Mouse (Mus musculus) cerebellum, adult 18-20 months (tissue): ENCODE measurements at regions not wholly inside any gene's neighbourhood (a gene's known extent, or its start where the extent isn't known, plus 50 kb on each side); places are given as distances from the start of the nearest gene placed in this dataset.
"Not testable (repeated sequence)": the region's sequence is repeated elsewhere in the genome, so short reads cannot be mapped to it uniquely, and the experiment has no call there.

ENCODE experiments used
- DNase-seq, 2 experiments: peaks; one replicate each; pipeline ENCODE4 v3.0.0; 2021

DNA sequence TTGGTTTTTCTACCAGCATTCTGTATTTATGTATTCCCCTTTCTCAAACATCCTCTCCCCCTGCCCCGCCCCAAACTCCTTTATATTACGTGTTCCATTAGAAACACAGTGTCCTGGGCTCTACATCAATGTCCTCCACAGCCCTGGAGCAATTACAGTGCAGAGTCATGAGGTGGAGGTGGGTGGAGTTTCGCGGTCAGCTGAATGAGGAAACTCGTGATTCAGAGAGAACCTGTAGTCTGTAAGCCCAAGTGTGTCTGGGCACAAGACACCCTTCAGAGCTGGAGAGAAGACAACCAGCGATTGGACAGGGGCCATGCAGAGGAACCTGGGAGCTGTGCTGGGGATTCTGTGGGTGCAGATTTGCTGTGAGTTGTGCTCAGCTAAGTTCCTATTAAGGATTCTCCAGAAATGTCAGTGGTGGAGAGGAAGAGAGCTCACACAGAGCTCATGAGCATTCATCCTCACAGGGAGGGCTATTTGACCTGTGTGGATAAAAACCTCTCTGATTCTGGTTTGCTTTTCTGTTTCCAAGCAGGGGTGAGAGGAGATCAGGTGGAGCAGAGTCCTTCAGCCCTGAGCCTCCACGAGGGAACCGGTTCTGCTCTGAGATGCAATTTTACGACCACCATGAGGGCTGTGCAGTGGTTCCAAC is 570.4 kb downstream of the Dad1 start:
- not testable (repeated sequence) for DNase-seq

DNA sequence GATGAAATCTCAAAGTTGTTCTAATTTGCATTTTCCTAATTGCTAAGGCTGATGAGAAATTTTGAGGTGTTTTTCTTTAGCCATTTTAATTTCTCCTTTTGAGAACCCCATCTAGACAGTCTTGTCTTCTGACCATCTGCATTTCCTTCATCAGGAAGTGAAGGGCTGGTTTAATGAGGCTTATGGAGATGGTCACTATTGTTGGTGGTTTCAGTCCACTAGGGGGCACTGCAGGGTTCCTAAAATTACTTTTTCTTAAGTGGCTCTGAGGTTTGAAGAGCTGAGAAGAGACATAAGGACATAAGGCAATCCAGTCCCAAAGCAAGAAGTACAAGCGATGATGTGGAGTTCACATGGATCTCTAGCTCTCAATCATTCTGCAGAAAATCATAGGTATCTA is 571.2 kb downstream of the Dad1 start:
- not testable (repeated sequence) for DNase-seq

DNA sequence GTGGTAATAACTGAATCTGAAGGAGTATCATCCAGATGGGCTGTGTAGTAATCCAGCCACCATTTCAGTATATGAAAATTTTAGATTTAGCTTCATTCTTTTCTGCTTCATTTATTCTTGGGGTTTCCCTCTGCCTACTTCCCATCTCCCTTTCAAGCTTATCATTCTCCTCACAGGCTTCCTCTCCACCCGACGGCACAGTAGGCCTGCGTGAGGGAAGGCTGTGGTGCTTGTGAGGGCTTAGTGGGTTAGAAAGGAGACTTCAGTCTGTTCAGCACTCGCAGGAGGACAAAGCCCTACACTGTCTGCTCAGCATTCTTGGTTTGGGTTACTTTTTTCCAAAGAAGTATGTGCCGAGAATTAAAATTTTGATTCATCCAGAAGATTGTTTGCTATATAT is 572.6 kb downstream of the Dad1 start:
- not testable (repeated sequence) for DNase-seq

- DNase-seq: peak; percentile 3 to 8
Measured at GRCm38 (mm10) chr14:53665681-53666080, 588.2 kb downstream of the Dad1 start.

DNA sequence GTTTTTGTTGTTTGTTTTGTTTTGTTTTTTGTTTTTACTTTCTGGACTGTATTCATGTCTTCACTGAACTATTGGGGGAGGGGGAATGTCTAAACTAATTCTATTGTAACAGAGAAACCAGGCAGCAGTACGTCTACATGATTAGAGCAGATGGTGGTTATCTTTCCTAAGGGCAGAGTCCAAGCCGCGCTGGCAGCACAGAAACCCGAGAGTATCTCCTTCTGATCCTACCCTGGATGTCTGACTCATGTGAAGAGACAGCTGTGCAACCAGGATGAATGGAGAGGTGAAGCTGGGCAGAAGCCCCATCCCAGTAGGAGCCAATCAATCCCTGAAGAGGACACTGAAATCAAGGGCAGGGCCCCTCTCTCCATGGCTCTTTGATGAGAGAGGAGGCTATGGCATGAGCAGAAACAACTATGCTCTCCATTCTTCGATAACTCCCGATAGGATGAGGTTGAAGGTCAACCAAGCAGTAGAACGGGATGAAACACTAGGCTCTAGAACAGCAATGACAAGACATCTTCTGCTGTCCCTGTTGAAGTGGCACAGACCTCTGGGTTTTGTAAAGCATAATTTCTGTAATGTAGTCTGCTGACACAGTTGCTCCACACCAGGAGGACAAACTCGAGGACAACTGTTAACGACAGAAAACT is 591.1 kb downstream of the Dad1 start:
- DNase-seq: not testable (repeated sequence)

DNA sequence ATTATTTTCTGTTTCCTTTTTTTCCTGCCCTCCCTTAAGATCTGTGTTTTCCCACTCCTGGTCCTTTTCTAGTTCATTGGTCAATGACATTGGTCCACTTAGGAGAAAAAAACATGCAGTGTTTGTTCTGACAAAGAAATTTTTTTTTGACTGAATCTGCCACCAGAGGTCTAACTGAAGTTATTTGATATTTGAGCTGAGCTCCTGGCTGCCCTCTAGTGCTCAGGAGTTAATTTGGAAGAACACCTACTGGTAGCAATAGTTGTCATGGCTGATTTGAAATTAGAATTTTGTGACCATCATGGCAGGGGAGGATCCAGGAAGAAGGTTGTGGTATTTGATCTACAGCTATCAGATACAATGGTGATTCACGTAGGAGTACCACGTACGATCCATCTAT is 599.2 kb downstream of the Dad1 start:
- DNase-seq: not testable (repeated sequence)

DNA sequence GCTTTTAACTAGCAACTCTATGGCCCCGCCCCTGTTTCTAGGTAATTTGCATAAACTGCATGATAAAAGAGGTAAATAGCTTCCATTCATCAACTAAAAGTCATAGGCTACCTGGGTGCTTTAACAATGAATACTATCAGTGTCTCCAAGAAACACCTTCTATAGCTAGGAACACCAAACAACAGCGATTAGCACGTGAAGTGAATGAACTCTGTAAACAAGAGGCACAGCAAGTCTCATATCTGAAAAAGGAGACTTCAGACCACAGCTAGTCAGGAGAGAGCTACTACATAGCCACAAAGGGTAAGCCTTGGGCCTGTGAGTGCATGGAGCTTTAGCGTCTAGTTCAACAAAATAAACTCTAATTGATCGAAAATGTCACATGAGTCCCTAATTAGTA is 602.8 kb downstream of the Dad1 start:
- DNase-seq: not testable (repeated sequence)

DNA sequence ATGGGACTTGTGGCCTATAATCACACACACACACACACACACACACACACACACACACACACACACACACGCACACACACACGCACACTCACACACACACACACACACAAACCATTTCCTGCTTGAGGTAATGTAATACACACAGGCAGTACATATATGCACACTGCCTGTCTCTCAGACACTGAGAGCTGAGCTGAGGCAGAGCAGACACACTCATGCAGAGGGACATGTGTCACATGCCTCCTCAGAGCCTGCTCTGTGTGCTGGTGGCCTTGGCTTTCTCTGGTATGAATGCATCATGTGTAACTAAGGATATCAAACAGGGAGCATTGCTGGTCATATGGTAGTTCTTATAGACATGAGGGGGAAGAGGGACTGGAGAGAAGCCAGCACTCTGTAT is 604.7 kb downstream of the Dad1 start:
- not testable (repeated sequence) for DNase-seq

DNA sequence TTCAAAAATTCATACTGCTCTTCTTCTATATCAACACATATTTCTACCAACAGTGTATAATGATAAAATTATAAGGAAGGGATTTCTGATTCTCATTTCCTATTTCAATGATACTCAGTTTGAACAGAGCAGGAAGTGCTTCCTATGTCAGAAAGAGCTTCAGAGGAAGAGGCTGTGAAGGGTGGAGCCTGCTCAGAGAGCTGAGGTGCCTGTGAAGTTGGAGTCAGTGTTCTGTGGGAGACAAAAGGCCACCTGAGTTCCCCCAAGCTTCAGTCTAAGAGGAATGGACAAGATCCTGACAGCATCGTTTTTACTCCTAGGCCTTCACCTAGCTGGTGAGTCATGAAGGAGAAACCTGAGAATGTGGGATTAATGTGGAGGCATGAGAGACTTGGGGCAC is 613.5 kb downstream of the Dad1 start:
- not testable (repeated sequence) for DNase-seq

GRCm38 (mm10) chr14:53637664-53638063 is 616.2 kb downstream of the Dad1 start:
- DNase-seq: not testable (repeated sequence)

DNA sequence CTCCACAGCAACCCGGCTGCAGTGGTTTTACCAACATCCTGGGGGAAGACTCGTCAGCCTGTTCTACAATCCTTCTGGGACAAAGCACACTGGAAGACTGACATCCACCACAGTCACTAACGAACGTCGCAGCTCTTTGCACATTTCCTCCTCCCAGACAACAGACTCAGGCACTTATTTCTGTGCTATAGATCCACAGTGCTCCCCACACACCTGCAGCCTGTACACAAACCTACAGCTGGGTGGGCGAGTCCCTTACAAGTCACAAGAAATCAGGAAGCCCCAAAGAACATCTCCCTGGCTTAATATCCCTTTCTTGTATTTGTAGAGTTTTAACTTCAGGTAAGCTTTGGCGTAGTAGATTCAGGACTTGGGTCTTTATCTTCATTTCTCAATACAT is 618.7 kb downstream of the Dad1 start:
- not testable (repeated sequence) for DNase-seq

- DNase-seq: not testable (repeated sequence)
Measured at GRCm38 (mm10) chr14:53634320-53634979, 619.5 kb downstream of the Dad1 start.

DNA sequence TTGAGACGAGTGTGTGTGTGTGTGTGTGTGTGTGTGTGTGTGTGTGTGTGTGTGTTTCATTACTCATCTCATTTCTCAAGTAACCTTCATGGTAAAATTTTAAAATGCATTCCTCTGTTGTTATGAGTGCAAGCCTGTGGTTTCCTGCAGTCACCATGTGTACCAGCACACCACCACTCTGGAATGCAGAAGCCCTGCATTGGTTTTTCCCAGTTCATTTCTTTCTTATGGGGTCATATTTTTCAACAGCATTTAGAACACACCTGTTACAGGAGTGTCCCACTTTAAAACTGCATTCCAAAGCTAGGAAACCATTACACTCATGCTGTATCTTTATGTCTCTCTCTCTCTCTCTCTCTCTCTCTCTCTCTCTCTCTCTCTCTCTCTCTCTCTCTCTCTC is 620.2 kb downstream of the Dad1 start:
- DNase-seq: not testable (repeated sequence)

DNA sequence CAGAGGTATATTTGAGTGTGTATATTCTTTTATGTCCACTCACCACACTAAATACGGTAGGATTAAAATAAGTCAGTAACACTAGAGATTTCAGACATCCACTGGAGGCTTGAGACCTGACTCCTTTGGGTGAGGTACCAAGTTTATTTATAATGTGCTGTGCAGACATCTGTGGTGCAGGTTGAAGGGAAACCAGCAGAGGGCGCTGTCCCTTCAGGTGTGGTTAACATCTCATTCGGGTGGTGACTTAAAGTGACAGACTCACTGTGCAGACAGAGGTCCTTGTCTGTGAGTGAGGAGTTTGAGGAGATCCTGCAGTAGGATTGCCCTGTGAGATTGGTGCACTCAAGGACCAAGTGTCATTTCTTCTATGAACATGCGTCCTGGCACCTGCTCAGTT is 632.5 kb downstream of the Dad1 start:
- DNase-seq: not testable (repeated sequence)

DNA sequence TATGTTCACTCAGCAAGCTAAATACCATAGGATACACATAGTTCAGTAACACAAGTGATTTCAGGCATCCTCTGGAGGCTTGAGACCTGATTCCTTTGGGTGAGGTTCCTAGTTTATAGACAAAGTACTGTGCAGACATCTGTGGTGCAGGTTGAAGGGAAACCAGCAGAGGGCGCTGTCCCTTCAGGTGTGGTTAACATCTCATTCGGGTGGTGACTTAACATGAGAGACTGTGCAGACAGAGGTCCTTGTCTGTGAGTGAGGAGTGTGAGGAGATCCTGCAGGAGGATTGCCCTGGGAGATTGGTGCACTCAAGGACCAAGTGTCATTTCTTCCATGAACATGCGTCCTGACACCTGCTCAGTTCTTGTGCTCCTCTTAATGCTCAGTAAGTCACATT is 637.8 kb downstream of the Dad1 start:
- not testable (repeated sequence) for DNase-seq

DNA sequence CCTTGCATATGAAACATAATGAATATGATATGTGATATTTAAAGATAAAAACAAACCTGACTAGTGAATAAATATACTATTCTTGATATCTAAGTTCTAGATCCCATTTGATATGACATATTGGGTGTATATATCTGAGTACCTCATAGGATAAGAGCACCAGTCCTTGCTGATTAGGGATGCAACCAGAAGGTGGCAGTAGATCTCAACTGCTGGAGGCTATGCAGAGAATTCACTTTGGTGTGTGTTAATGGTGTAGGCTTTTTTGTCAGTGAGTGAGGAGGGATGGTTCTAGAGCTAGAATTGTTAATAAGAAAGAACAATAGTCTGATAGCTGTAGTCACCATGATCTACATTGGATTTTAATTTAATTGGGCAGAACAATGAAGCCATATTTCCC is 639.6 kb downstream of the Dad1 start:
- no peak for DNase-seq

GRCm38 (mm10) chr14:53599299-53599698 is 654.6 kb downstream of the Dad1 start:
- not testable (repeated sequence) for DNase-seq

DNA sequence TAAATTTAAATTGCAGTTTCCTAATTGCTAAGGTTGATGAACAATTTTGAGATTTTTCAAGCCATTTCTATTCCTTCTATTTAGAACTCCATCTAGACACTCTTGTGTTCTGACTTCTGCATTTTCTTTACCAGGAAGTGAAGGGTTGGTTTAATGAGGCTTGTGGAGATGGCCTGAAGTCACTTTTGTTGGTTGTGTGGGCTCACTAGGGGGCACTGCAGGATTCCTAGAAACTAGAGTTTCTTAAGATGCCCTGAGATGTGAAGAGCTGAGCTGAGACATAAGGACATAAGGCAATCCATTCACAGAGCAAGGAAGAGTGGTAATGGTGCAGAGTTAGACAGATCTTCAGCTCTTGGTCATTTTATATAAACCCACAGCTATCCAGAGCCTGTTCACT is 656.6 kb downstream of the Dad1 start:
- not testable (repeated sequence) for DNase-seq

- not testable (repeated sequence) for DNase-seq
Measured at GRCm38 (mm10) chr14:53590601-53591000, 663.3 kb downstream of the Dad1 start.

DNA sequence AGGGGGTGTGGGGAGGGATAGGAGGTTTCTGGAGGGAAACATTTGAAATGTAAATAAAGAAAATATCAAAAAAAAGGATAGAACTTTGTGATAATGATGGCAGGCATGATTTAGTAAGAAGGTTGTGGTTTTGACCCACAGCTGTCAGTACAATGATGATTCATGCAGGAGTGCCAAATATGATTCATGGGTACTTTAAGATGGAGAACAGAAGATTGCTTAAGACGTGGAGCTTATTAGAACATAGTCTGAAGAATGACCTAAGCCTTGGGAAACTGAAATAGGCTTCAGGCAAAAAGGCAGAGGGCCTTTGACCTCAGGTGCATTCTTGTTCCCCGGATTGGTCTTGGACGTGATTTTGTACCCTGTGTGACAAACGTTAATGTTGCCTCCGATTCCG is 671.4 kb downstream of the Dad1 start:
- not testable (repeated sequence) for DNase-seq

DNA sequence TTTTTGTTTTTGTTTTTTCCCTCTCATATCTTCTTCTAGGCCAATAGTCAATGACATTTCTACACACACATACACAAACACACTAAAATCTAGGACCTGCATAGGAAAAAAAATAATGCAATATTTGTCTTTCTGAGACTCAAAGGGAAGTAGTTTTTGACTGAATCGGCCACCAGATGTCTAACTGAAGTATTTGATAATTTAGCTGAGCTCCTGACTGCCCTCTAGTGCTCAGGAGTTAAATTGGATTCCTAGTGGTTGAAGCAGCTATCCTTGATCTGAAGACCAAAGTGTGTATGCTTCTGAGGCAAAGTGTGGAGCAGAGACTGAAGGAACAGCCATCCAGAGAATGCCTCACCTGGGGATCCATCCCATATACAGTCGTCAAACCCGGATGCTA is 672.2 kb downstream of the Dad1 start:
- not testable (repeated sequence) for DNase-seq

DNA sequence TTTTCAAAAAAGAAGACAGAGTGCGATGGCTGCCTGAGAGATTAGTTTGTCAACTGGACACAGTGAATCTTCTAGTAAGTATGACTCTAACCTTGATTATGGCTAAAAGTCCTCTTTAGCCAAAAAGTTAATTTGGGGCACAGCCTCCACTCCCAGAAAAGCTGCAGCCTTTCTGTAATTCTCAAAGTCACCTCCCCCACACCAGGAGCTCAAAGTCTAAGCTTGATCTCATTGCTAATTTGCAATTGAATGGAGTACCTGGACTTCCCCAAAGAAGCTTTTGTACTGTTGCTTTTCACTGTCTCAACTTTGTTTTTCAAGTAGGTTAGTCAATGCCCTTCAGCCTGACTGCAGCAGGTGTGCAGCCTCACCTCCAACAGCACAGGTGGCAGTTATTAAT is 677.0 kb downstream of the Dad1 start:
- not testable (repeated sequence) for DNase-seq

DNA sequence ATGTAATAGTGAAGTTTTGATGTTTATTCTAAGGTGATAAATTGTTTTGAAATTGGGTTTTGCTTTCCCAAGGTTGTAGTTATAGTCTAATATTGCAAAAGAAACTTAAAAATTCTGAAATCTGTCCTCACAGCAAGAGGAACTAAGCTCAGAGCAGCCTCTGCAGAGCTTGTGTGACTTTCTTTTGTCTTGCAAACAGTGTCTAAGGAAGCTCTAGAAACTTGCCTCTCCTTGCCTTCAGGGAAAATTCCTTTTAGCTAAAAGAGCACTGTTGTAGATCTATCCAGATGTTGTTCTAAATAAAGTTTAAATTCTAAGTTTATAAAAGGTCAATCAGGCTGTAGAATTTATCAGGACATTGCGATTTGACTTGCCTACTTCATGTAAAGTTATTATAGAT is 681.2 kb downstream of the Dad1 start:
- not testable (repeated sequence) for DNase-seq

DNA sequence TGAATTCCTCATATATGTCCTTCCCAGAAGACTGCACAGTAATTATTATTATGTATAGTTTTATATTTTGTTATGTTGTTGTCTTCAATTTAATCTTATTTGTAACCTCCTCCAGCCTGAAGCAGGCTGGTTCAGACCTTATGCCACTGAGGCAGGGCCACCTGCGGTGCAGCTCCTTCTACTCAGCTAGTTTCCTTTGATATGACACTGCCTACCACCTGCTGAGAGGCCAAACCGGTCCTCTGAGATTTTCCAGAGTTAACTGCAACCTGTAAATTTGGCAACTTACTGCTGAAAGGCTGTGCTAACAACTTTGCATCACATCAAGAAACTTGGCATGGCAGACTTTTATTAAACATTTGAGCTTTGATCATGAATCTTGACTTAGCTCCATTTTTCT is 691.3 kb downstream of the Dad1 start:
- DNase-seq: no peak
